Mouse (Mus musculus) mouse trophoblast stem cell (cell line): ENCODE results near the gene Sestd1.

Source experiments
- in situ Hi-C, 2 experiments: fragments of 300-500 bp; cut with MseI, MboI; formaldehyde crosslinking; loops; 2 replicates in 1 of 2; 3 replicates in 1 of 2; pipeline ENCODE4 v1.15.1; 2025

Sestd1 gene

DNA sequence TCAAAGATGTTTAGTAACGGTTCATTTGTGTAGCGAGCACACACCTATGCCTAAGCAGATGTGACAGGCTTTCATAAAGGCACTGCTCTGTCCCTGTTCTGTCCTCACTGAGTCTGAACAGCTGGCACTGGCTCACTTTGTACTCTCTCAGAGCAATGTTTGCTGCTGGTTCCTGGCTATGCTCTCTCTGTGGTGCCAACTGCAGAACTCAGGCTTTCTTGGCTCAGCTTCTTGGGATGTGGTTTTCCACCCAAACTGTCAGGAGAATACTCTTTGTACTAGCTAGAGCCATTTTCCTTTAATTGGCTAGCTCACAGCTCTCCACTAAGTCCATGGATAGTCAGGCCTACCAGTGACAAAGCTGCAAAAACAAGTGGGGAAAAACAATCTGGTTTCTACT is 59.4 kb downstream of the Sestd1 start:
- in situ Hi-C loops = no loop called here

DNA sequence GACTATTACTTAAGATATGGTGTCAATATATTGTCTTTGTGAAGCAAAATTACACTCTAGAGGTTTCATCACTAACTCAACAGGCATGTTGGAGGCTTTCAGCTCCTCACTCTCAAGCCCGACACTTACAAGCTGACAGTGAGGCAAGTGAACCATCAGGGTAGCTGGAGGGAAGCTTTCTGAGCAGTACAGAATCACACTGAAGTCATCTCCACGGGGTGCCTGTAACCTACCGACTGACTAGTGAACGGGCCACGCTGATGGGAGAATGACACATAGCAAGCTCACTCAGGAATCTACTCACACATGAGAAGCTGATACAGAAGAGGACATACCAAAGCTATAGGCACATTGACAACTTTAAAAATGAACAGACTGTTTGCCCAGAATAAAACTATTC is 67.5 kb downstream of the Sestd1 start:
- in situ Hi-C loops = no loop called here

- in situ Hi-C loops = loop anchor here in 1 of 2 experiments (10.0 kb wide), 1 partner anchor 142 kb away; no protein-coding TSS in a partner anchor
These were observed 73.4 kb downstream of the Sestd1 start for GRCm38 (mm10) chr2:77206951-77207350.

GRCm38 (mm10) chr2:77203916-77204315 is 76.5 kb downstream of the Sestd1 start:
- in situ Hi-C loops = loop anchor here in 1 of 2 experiments (10.0 kb wide), 1 partner anchor 139 kb away; no protein-coding TSS in a partner anchor

- in situ Hi-C loops = loop anchor here in 1 of 2 experiments (10.0 kb wide), 1 partner anchor 137 kb away; no protein-coding TSS in a partner anchor
These were observed 78.5 kb downstream of the Sestd1 start for GRCm38 (mm10) chr2:77201900-77202299.

- in situ Hi-C loops = loop anchor here in 1 of 2 experiments (10.0 kb wide), 1 partner anchor 136 kb away; no protein-coding TSS in a partner anchor
These were observed 79.3 kb downstream of the Sestd1 start for GRCm38 (mm10) chr2:77200958-77201614.

DNA sequence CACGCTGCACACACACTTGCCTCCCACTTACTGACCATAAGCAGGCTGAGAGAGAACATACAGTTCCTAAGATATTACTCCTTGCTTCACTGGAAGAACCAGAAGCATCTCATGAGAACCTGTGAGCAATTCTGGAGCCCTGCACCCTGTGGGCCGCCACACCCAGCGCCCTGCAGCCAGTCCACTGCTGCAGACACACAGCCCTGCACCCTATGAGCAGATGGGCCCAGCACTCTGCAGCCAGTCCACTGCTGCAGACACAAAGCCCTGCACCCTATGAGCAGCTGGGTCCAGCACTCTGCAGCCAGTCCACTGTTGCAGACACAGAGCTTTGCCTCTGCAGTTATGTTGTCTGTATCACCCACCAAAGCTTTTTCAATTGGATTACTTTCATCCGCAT is 80.0 kb downstream of the Sestd1 start:
- in situ Hi-C loops = loop anchor here in 1 of 2 experiments (10.0 kb wide), 1 partner anchor 136 kb away; no protein-coding TSS in a partner anchor

- in situ Hi-C loops = no loop called here
These were observed 82.1 kb downstream of the Sestd1 start for GRCm38 (mm10) chr2:77198246-77198645.

DNA sequence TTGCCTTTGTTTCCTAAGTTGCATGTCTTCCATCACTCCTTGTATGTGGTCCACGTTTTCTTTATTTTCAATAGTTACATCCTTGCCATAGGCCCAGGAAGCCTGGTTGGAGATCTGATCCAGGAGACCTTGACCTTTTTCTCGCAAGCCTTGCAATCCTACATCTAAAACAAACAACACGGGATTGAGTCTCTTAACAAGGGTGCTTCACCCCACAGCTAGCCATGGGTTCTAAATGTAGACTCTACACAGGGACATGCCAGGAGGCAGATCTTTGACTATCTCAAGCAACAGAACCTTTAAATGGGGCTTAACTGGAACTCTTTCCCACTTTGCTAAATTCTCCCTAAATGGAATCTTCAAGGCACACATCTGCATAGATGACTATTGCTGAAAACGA is 83.6 kb downstream of the Sestd1 start:
- in situ Hi-C loops = no loop called here

DNA sequence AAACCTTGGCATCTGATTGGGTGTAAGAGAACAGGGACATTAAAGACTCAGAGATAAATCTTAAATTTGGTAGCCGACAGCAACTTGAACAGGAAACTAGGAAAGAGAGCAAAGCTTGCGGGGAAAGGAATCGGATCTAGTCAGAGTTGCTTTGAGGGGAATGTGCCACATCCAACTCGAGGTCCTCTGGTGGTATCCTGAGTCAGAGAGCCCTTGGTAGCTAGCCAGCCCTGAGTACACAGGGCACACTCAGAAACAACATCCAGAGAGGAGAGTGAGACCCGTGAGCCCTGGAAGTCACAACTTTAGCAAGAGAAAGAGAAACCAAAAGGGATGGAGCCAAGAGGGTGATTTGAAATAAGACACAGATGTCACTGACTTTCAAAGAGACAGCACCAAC is 85.3 kb downstream of the Sestd1 start:
- in situ Hi-C loops = no loop called here

- in situ Hi-C loops = no loop called here
These were observed 88.6 kb downstream of the Sestd1 start for GRCm38 (mm10) chr2:77191811-77192210.

GRCm38 (mm10) chr2:77190891-77191290 is 89.5 kb downstream of the Sestd1 start:
- in situ Hi-C loops = no loop called here

- in situ Hi-C loops = no loop called here
These were observed 90.1 kb downstream of the Sestd1 start for GRCm38 (mm10) chr2:77190301-77190700.

- in situ Hi-C loops = no loop called here
These were observed 90.7 kb downstream of the Sestd1 start for GRCm38 (mm10) chr2:77189671-77190070.

DNA sequence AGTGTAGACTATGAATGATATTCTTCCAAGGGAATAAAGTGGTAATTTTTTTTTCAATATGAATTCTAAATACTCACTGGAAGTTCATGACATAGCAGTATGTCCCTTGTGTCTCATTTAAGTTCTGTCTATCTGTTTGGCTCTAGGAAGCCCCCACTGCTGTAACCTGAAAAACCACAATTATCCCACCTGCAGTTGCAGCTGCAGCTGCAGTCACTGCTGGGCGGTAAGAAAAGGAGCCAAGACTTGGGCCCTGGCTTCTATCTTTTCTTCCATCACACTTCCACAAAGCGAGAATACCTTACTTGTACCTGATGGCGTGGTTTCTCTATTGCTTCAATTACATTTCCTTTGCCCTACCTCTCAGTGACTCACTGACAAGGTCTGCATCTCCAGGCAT is 92.9 kb downstream of the Sestd1 start:
- in situ Hi-C loops = no loop called here

- in situ Hi-C loops = no loop called here
These were observed 93.5 kb downstream of the Sestd1 start for GRCm38 (mm10) chr2:77186912-77187311.

DNA sequence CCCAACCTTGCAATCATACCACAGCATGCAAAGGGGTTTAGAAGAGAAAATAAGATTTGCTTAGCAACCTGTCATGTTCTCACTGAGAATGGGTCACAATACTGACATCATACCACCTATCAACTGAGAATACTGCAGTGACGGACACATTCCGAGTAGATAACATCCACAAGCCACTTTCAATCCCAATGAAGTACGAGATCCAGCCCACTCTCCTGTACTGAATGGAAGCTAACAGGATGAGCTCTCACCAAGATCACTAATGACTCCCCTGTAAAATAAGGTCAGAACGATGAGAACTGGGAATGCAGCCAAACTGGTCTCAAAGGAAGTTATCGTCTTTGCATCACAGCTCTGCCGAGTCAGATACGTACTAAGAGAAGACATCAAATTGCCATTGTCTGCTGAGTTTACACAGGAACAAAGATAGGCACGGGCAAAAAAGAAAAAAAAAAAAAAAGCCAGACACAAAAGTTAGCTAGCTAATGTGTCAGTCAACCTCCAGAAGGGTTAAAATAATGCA is 96.3 kb downstream of the Sestd1 start:
- in situ Hi-C loops = no loop called here

DNA sequence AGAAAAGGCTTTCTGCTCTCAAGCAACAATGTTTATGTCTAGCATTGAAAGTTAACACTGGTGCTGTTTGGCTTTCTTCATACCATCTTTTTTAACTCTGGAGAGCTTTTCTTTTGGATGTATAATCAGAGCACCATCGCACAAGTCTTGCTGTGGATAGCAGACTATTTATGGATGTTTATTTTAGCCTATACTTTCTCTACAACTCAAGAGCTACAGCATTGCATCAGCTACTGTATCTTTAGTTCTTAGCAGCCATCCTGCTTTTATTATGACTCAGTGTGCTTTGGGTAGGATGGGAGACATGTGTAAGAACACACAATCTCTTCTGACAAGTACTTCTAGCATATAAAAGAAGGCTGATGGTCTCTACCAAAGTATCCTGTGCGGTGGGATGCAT is 96.7 kb downstream of the Sestd1 start:
- in situ Hi-C loops = no loop called here

DNA sequence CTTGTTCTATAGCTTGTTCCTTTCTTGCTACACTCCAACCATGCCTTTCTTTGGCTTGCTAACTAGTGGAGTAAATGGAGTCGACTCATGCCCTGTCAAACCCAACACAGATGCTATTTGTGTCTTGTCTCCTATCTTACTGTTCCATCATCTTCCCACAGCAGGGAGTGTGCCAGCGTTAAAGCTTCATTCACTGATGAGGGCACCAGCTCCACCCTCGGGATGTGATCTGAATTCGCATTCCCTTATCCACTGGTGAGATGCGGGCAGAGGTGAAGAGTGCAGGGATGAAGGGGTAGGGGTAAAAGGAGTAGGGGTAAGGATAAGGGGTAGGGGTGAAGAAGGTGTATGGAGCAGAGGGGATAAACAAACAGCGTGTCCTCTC is 97.4 kb downstream of the Sestd1 start:
- in situ Hi-C loops = no loop called here

GRCm38 (mm10) chr2:77182271-77182995 is 98.0 kb downstream of the Sestd1 start:
- in situ Hi-C loops = no loop called here

GRCm38 (mm10) chr2:77177472-77177871 is 102.9 kb downstream of the Sestd1 start:
- in situ Hi-C loops = no loop called here

DNA sequence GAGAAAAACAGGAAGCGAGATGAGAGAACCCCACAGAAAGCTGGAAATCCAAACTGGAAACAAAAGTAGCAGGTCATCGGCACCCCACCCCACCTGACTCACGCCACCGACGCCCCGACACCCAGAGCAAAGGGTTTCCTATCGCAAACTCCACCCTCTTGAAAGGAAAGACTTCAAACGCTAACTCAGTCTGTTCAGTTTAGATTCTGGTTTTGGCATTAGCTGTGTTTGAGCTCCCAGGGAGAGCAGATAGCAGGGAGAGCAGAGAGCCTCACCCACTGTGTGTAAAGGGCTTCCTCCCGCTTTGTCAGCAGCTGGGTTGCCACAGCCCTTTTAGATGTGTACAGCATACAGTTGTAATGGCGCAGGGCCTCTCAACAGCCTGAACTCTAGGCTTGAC is 104.0 kb downstream of the Sestd1 start:
- in situ Hi-C loops = no loop called here

- in situ Hi-C loops = no loop called here
These were observed 105.0 kb downstream of the Sestd1 start for GRCm38 (mm10) chr2:77175411-77175810.
